Mouse (Mus musculus): Measurements from ENCODE around the gene Galnt5. TPM values are rescaled to one million over a fixed set of nuclear protein-coding genes. Genes with fewer than 3 reads are reported as not detected.

Gene Galnt5
- 0.03 TPM in 1 of 2 replicates, not detected in the other for polyA plus RNA-seq (2015; fragmentation: Nextera tagmentation; extraction: Ambion mirVana)

DNA sequence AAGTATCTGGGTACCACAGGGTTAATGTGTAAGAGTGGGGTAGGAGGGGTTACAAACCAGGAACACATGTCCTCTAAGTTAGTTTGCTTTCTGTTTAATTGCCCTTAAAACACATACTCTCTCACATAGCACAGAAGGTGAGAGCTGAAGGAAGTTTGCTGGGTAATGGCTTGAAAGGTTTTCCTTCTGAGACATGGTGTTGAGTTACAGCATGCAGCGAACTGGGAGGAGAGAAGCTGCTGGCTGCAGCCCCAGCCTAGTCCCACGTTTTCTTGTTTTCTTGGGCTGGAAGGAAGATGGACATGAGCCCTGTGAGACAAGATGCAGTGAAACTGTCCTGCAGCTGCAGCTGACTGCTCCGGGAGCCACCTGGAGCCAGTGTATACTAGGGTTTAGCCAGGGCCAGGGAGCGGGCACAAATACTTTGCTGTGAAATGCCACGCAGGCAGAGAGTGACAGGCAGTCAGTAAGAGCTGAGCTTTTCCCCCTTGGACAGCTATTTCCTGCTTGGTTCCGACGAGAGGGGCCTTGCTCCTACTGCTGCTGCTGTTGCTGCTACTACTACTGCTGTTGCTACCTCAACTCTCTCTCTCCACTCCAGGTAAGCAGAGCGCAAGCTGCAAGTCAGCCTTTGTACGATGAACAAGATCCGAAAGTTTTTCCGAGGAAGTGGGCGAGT is at the start of gene Galnt5:
Gene Galnt5 (plus strand): TSS at position 133 of the 679 bp plus-strand sequence.
- Histone ChIP-seq H3K27ac (replicated peaks) (no peak within 1 kb of the TSS), H3K4me3 (replicated peaks) (no peak within 1 kb of the TSS), H3K27me3 (no peaks in the 10 kb centered on the region), H3K36me3 (replicated peaks) (no peaks in the 10 kb centered on the region), H3K4me2 (no peak within 1 kb of the TSS), H3K4me1 (replicated peaks) (no peaks in the 10 kb centered on the region), H3K9me3 (replicated peaks) (no peaks in the 10 kb centered on the region), H3K9ac (no peak within 1 kb of the TSS)
- 38% methylated on average over 12 of the region's 12 CpGs for WGBS (ENCODE audit: insufficient replicate concordance)
- ATAC-seq (ENCODE audit: insufficient read depth), result no peak

DNA sequence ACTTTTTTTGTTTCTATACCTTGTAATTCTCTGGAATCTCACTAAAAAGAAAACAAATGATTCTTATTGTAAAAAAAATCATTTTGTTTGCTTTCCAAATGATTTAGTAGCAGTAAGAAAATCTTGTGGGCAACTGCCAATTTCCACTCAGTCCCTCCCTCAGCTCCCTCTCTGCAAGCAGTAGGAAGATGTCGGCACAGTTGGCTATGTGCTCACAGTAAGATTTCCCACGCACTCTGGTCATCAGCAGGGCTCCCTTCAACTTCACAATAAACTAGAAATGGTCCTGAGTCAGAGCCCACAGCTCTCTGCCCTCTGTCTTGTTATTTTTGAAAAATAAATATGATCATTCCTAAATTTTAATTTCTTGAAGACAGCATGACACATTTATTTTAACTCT is 46.1 kb upstream of the Galnt5 start:
- H3K4me3 ChIP-seq (replicated peaks), result no peak overlapping the region
- H3K27ac ChIP-seq (replicated peaks), result no peak overlapping the region
- H3K36me3 ChIP-seq (replicated peaks), result no peaks in the 10 kb centered on the region
- no peaks in the 10 kb centered on the region for H3K4me1 ChIP-seq (replicated peaks)
- H3K4me2 ChIP-seq, result no peak overlapping the region
- 46% methylated on average over 2 of the region's 2 CpGs for WGBS (ENCODE audit: insufficient replicate concordance)
- H3K9ac ChIP-seq, result no peak overlapping the region
- ATAC-seq (ENCODE audit: insufficient read depth), result no peak
- H3K9me3 ChIP-seq (replicated peaks), result no peaks in the 10 kb centered on the region
- H3K27me3 ChIP-seq, result no peaks in the 10 kb centered on the region

DNA sequence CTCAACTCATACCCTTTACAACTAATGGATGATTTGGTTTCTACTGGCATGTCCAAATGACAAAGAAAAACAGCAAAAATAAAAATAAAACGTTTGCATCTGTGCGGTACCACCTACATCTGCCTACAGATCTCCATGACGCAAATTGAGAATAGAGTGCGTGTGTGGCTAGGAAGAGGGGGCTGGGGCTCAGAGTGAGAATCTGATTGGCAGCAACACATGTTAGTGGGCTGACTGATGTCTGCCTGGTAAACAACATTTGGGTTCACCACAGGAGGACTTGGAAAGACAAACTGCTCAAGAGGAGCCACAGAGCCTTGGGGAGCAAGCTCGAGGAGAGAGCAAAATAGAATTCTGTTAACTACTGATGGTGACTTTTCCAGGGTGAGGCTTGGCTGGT is 36.9 kb upstream of the Galnt5 start:
- 65% methylated on average over 5 of the region's 5 CpGs for WGBS (ENCODE audit: insufficient replicate concordance)
- no peaks in the 10 kb centered on the region for H3K36me3 ChIP-seq (replicated peaks)
- H3K4me3 ChIP-seq (replicated peaks), result no peak overlapping the region
- H3K9ac ChIP-seq, result no peak overlapping the region
- H3K27me3 ChIP-seq, result no peaks in the 10 kb centered on the region
- H3K27ac ChIP-seq (replicated peaks), result no peak overlapping the region
- no peak overlapping the region for H3K4me2 ChIP-seq
- no peaks in the 10 kb centered on the region for H3K4me1 ChIP-seq (replicated peaks)
- no peaks in the 10 kb centered on the region for H3K9me3 ChIP-seq (replicated peaks)
- ATAC-seq (ENCODE audit: insufficient read depth), result no peak

DNA sequence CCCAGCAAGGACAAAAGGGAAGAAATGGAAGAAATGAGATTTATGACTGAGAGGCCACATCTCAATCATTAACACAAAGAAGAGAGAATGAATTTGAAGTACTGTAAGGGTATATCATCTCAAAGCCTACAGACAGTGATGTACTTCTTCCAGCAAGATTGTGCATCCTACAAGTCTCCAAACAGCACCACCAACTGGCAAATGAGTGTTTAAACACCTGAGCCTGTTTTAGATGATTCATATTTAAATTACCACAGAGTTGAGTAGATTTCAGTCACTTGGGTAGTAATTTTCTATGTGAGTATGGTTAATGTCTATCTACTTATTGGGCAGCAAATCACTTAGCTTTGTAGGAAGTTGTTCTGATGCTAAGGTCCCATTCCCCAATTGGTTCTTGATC is 15.4 kb upstream of the Galnt5 start:
- H3K4me1 ChIP-seq (replicated peaks), result no peaks in the 10 kb centered on the region
- no peak overlapping the region for H3K4me3 ChIP-seq (replicated peaks)
- no peaks in the 10 kb centered on the region for H3K27me3 ChIP-seq
- H3K9ac ChIP-seq, result no peak overlapping the region
- no peak overlapping the region for H3K27ac ChIP-seq (replicated peaks)
- no peak overlapping the region for H3K4me2 ChIP-seq
- no peaks in the 10 kb centered on the region for H3K36me3 ChIP-seq (replicated peaks)
- no peak for ATAC-seq (ENCODE audit: insufficient read depth)
- no peaks in the 10 kb centered on the region for H3K9me3 ChIP-seq (replicated peaks)

DNA sequence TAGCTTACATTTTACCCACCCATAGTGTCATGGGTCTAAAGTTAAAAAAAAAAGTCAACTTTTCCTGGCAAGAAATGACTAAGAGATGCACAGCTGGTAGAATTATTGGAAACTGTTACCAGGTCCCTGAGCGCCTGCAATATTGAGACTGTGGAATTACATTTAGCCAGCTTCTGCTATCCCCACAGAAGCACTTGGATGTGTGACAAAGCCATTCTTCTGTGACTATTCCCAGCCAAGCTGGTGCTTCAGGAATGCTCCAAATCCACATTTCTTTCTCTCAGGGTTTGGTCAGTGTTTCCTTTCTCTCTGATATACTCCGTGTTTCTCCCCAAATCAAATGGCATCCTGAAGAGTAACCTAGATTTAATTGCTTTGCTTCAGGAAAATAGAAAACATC is 6.6 kb upstream of the Galnt5 start:
- Histone ChIP-seq H3K27ac (replicated peaks) (no peak overlapping the region), H3K36me3 (replicated peaks) (no peaks in the 10 kb centered on the region), H3K27me3 (no peaks in the 10 kb centered on the region), H3K4me3 (replicated peaks) (no peak overlapping the region), H3K9me3 (replicated peaks) (no peaks in the 10 kb centered on the region), H3K9ac (no peak overlapping the region), H3K4me1 (replicated peaks) (no peaks in the 10 kb centered on the region), H3K4me2 (no peak overlapping the region)
- ATAC-seq (ENCODE audit: insufficient read depth), result no peak
- WGBS (ENCODE audit: insufficient replicate concordance), result 82% methylated on average over 2 of the region's 2 CpGs

DNA sequence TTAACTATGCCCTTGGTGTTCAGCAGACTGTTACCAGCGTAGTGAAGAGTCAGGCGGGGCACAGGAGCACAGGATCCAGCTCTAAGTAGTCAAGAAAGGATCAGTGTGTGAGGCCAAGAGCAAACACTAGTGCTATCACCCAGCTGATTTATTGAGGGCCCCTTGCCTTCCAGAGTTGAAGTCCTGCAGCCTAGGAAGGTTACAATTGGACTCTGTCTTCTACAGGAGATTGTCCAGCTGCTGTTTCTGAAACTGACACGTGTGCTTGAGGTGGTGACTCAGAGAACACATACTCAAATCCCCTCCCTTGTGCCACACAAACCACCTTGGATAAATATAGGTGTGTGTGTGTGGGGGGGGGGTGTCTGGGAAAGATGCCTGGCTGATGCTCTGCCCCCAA is 3.8 kb downstream of the Galnt5 start:
- Histone ChIP-seq H3K4me1 (replicated peaks) (no peaks in the 10 kb centered on the region), H3K36me3 (replicated peaks) (no peaks in the 10 kb centered on the region), H3K27me3 (no peaks in the 10 kb centered on the region), H3K4me2 (no peak overlapping the region), H3K9me3 (replicated peaks) (no peaks in the 10 kb centered on the region), H3K9ac (no peak overlapping the region), H3K4me3 (replicated peaks) (no peak overlapping the region), H3K27ac (replicated peaks) (no peak overlapping the region)
- WGBS (ENCODE audit: insufficient replicate concordance), result 62% methylated on average over 3 of the region's 3 CpGs
- ATAC-seq (ENCODE audit: insufficient read depth), result no peak

DNA sequence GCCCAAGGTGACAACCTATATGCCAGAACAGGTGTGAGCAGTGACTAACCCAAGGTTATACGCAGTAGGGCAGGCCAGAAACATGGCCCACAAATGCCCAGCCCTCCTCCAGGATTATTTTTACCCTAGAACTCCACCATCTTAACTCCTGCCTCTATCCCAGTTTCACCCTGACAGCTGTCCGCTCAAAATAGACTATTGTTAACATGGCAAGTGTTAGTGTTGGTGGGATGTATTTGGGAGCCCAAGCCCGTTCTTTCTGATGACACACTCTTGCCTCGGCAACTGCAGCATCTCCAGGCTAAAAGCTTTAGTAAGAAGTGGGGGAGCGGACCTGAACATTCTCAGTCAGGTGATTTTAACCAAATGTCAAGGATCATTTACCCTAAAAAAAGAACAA is 9.4 kb downstream of the Galnt5 start:
- 72% methylated on average over 5 of the region's 5 CpGs for WGBS (ENCODE audit: insufficient replicate concordance)
- Histone ChIP-seq H3K4me3 (replicated peaks) (no peak overlapping the region), H3K36me3 (replicated peaks) (no peaks in the 10 kb centered on the region), H3K9me3 (replicated peaks) (no peaks in the 10 kb centered on the region), H3K9ac (no peak overlapping the region), H3K27ac (replicated peaks) (no peak overlapping the region), H3K27me3 (no peaks in the 10 kb centered on the region), H3K4me1 (replicated peaks) (no peaks in the 10 kb centered on the region), H3K4me2 (no peak overlapping the region)
- ATAC-seq (ENCODE audit: insufficient read depth), result no peak

DNA sequence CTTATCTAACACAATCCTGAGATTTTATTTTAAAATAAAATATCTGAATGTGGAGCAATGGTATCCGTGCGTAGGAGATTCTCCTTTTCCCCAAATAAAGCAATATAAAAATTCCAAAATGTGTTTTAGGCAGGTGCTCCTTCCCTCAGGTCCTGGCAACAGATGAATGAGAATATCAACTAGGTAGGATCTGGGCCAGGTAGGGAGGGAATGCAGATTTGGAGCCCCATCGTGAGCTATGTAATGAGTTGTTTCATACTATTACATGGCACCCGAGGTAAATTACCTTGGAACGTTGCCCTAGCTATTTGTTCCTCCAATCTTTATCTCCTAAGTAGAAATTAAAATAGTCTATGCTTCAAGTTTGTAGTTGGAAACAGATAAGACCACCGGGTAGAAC is 25.9 kb downstream of the Galnt5 start:
- no peak for ATAC-seq (ENCODE audit: insufficient read depth)
- Histone ChIP-seq H3K4me2 (no peak overlapping the region), H3K4me3 (replicated peaks) (no peak overlapping the region), H3K4me1 (replicated peaks) (no peaks in the 10 kb centered on the region), H3K9me3 (replicated peaks) (no peaks in the 10 kb centered on the region), H3K27me3 (no peaks in the 10 kb centered on the region), H3K9ac (no peak overlapping the region), H3K36me3 (replicated peaks) (no peaks in the 10 kb centered on the region), H3K27ac (replicated peaks) (no peak overlapping the region)
- 65% methylated on average over 6 of the region's 6 CpGs for WGBS (ENCODE audit: insufficient replicate concordance)

DNA sequence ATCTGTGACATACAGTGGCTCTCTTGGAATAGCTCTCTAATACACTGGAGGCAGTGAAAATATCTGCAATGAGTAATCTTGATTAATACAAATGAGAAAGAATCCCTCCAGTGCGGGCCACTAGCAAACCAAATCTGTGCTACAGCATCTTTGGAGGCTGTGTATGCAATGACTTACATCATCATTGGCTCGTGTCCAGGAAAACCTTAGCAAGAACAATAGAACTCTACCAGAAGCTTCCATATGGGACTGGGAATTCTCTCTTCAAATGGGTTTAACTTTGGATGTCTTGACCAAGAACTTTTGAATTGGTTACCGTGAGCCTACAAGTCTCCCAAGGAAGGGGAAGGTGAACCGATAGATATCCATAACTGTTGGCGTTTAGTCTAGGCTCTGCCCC is 29.1 kb downstream of the Galnt5 start:
- no peak overlapping the region for H3K4me3 ChIP-seq (replicated peaks)
- H3K4me1 ChIP-seq (replicated peaks), result no peaks in the 10 kb centered on the region
- no peaks in the 10 kb centered on the region for H3K27me3 ChIP-seq
- ATAC-seq (ENCODE audit: insufficient read depth), result no peak
- no peak overlapping the region for H3K9ac ChIP-seq
- H3K9me3 ChIP-seq (replicated peaks), result no peaks in the 10 kb centered on the region
- H3K27ac ChIP-seq (replicated peaks), result no peak overlapping the region
- no peak overlapping the region for H3K4me2 ChIP-seq
- H3K36me3 ChIP-seq (replicated peaks), result no peaks in the 10 kb centered on the region
- WGBS (ENCODE audit: insufficient replicate concordance), result 66% methylated on average over 5 of the region's 5 CpGs

DNA sequence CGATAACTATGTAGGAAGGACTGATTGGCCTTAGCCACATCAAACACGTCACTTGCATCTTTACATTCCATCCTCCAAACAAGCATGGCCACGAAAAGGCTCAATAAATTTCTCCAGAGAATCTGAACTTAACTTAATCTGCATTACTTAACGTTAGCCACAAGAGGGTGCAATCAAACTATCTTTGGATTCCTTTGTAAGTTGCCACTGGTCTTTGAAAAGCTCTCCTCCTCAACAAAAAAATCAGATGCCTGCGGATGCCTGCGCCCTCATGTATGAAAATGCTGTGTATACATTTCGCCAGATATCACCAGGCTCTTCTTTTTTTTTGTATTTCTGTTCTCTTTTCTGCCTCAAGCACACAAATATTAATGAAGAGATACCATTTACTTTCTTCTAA is 31.7 kb downstream of the Galnt5 start:
- H3K4me2 ChIP-seq, result no peak overlapping the region
- H3K9ac ChIP-seq, result no peak overlapping the region
- no peaks in the 10 kb centered on the region for H3K36me3 ChIP-seq (replicated peaks)
- WGBS (ENCODE audit: insufficient replicate concordance), result 19% methylated on average over 7 of the region's 7 CpGs
- H3K4me1 ChIP-seq (replicated peaks), result no peaks in the 10 kb centered on the region
- H3K4me3 ChIP-seq (replicated peaks), result no peak overlapping the region
- H3K27me3 ChIP-seq, result no peaks in the 10 kb centered on the region
- ATAC-seq (ENCODE audit: insufficient read depth), result no peak
- H3K27ac ChIP-seq (replicated peaks), result no peak overlapping the region
- H3K9me3 ChIP-seq (replicated peaks), result no peaks in the 10 kb centered on the region

DNA sequence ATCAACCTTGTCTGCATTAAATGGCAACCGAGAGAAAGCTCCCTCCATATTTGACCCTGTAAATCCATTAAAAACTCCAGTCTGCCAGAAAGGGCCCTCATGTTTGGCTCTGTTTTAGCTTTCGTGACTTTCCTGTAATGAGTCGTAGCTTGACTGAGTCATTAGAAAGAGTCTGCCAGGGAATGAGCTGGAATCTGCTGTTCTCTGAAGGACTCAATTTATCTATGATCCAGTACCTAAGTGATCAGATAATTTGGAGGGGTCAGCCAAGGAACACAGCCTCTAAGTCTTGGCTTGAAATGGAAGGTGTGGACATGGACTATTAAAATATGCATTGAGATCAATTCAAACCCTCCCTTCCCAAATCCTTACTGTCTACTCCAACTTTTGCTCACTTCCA is 33.7 kb downstream of the Galnt5 start:
- Histone ChIP-seq H3K4me1 (replicated peaks) (no peaks in the 10 kb centered on the region), H3K9me3 (replicated peaks) (no peaks in the 10 kb centered on the region), H3K4me3 (replicated peaks) (no peak overlapping the region), H3K4me2 (no peak overlapping the region), H3K27me3 (no peaks in the 10 kb centered on the region), H3K36me3 (replicated peaks) (no peaks in the 10 kb centered on the region), H3K27ac (replicated peaks) (no peak overlapping the region), H3K9ac (no peak overlapping the region)
- ATAC-seq (ENCODE audit: insufficient read depth), result no peak
- 70% methylated on average over 3 of the region's 3 CpGs for WGBS (ENCODE audit: insufficient replicate concordance)

DNA sequence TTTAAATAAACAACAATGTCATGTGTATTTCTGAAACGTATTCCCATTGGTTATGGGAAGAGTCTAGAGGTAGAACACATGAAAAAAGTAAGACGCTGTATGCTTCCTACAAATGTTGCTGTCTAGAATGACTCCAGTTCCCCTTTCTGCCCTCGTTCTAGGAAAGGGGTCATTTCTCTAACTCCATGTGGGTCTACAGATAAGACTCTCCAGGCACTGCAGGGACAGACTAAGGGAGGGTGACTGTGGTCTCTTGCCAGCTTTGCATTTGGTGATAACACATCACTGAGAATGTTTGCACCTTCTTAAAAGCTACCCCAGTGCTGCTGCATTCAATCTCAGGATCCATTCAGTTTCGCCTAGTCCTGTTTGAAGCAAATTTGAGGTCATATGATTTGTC is 38.0 kb downstream of the Galnt5 start:
- 13% methylated on average over 4 of the region's 4 CpGs for WGBS (ENCODE audit: insufficient replicate concordance)
- H3K36me3 ChIP-seq (replicated peaks), result no peaks in the 10 kb centered on the region
- no peak overlapping the region for H3K4me2 ChIP-seq
- H3K27ac ChIP-seq (replicated peaks), result no peak overlapping the region
- no peaks in the 10 kb centered on the region for H3K27me3 ChIP-seq
- ATAC-seq (ENCODE audit: insufficient read depth), result no peak
- H3K4me1 ChIP-seq (replicated peaks), result no peaks in the 10 kb centered on the region
- no peak overlapping the region for H3K9ac ChIP-seq
- H3K9me3 ChIP-seq (replicated peaks), result no peaks in the 10 kb centered on the region
- no peak overlapping the region for H3K4me3 ChIP-seq (replicated peaks)

All from liver, embryonic 15.5 days (tissue).